Mouse (Mus musculus): ENCODE data around the gene Mrps34.

Gene Mrps34

GRCm38 (mm10) chr17:24894995-24895547 lies at the start of gene Mrps34, which contains the start of gene Eme2:
Gene Mrps34, plus strand, starts transcription at chr17:24895116.
Gene Eme2, minus strand, starts transcription at chr17:24895087.
- in situ Hi-C loops (cut with MboI; ENCODE audit: unreplicated experiment in 2 of 2): no loop called here

GRCm38 (mm10) chr17:24847386-24847785 lies 47.5 kb upstream of the Mrps34 start:
- in situ Hi-C loops (cut with MboI; ENCODE audit: unreplicated experiment in 2 of 2): no loop called here

- in situ Hi-C loops (cut with MboI; ENCODE audit: unreplicated experiment in 2 of 2): no loop called here
These were observed 46.3 kb upstream of the Mrps34 start for GRCm38 (mm10) chr17:24848600-24849031.

- in situ Hi-C loops (cut with MboI; ENCODE audit: unreplicated experiment in 2 of 2): no loop called here
These were observed 45.2 kb upstream of the Mrps34 start for GRCm38 (mm10) chr17:24849733-24850064.

- in situ Hi-C loops (cut with MboI; ENCODE audit: unreplicated experiment in 2 of 2): no loop called here
These were observed 44.7 kb upstream of the Mrps34 start, which contains the start of gene Fahd1 for GRCm38 (mm10) chr17:24850065-24850772. Gene Fahd1, minus strand, starts transcription at chr17:24850364.

- in situ Hi-C loops (cut with MboI; ENCODE audit: unreplicated experiment in 2 of 2): no loop called here
These were observed 44.2 kb upstream of the Mrps34 start for GRCm38 (mm10) chr17:24850773-24851127.

GRCm38 (mm10) chr17:24851381-24852125 lies 43.4 kb upstream of the Mrps34 start:
- in situ Hi-C loops (cut with MboI; ENCODE audit: unreplicated experiment in 2 of 2): no loop called here

- in situ Hi-C loops (cut with MboI; ENCODE audit: unreplicated experiment in 2 of 2): no loop called here
These were observed 39.0 kb upstream of the Mrps34 start for GRCm38 (mm10) chr17:24855838-24856464.

- in situ Hi-C loops (cut with MboI; ENCODE audit: unreplicated experiment in 2 of 2): no loop called here
These were observed 38.3 kb upstream of the Mrps34 start for GRCm38 (mm10) chr17:24856589-24856988.

GRCm38 (mm10) chr17:24857831-24858470 lies 37.0 kb upstream of the Mrps34 start:
- in situ Hi-C loops (cut with MboI; ENCODE audit: unreplicated experiment in 2 of 2): no loop called here

GRCm38 (mm10) chr17:24858967-24859366 lies 35.9 kb upstream of the Mrps34 start:
- in situ Hi-C loops (cut with MboI; ENCODE audit: unreplicated experiment in 2 of 2): no loop called here

GRCm38 (mm10) chr17:24860076-24860475 lies 34.8 kb upstream of the Mrps34 start:
- in situ Hi-C loops (cut with MboI; ENCODE audit: unreplicated experiment in 2 of 2): no loop called here

- in situ Hi-C loops (cut with MboI; ENCODE audit: unreplicated experiment in 2 of 2): no loop called here
These were observed 33.1 kb upstream of the Mrps34 start for GRCm38 (mm10) chr17:24861785-24862184.

GRCm38 (mm10) chr17:24865776-24866175 lies 29.1 kb upstream of the Mrps34 start, which contains the start of gene Igfals:
Gene Igfals, plus strand, starts transcription at chr17:24865997.
- in situ Hi-C loops (cut with MboI; ENCODE audit: unreplicated experiment in 2 of 2): no loop called here

- in situ Hi-C loops (cut with MboI; ENCODE audit: unreplicated experiment in 2 of 2): no loop called here
These were observed 27.0 kb upstream of the Mrps34 start for GRCm38 (mm10) chr17:24867914-24868313.

GRCm38 (mm10) chr17:24873695-24874404 lies 21.1 kb upstream of the Mrps34 start:
- in situ Hi-C loops (cut with MboI; ENCODE audit: unreplicated experiment in 2 of 2): no loop called here

- in situ Hi-C loops (cut with MboI; ENCODE audit: unreplicated experiment in 2 of 2): no loop called here
These were observed 20.5 kb upstream of the Mrps34 start for GRCm38 (mm10) chr17:24874405-24874745.

GRCm38 (mm10) chr17:24874989-24875388 lies 19.9 kb upstream of the Mrps34 start:
- in situ Hi-C loops (cut with MboI; ENCODE audit: unreplicated experiment in 2 of 2): no loop called here

GRCm38 (mm10) chr17:24877336-24878116 lies 17.4 kb upstream of the Mrps34 start:
- in situ Hi-C loops (cut with MboI; ENCODE audit: unreplicated experiment in 2 of 2): no loop called here

GRCm38 (mm10) chr17:24878117-24878397 lies 16.9 kb upstream of the Mrps34 start:
- in situ Hi-C loops (cut with MboI; ENCODE audit: unreplicated experiment in 2 of 2): no loop called here
